In the genomic region with DNA sequence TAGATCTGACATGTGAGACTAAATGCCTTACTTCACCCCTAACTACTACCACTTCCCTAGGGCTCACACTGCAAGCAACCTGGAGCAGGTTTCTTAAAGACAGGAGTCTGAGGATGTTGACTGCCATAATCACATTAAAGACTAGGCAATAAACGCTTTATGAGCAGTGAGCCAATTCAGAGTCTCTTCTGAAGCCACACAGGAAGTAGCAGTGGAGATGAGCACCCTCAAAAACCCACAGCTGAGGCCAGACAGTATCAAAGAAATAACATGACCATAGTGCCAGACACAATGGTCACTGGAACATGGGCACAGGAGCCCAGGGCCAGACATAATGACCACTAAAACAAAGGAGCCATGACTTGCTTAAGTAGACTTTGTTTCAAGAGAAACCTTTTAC, we compare ENCODE assay signal across 32 mouse cellular contexts.
DNase-seq lines count a peak whose midpoint lies in the region; ATAC-seq lines count a peak whose summit lies in the region.
"Had no signal": no experiment of that assay in that cellular context is flagged by ENCODE, and none has a peak within 500 bp of the region (broad histone marks: within the 10 kb centered on the region; RNA-seq: fewer than 3 reads in every experiment).

No protein-coding gene starts in this region.

- no peaks in the 10 kb centered on the region for H3K27me3 ChIP-seq in splenic B cell, adult 2 months (ENCODE audit: control insufficient read depth, insufficient read depth, low read length, poor library complexity, severe bottlenecking)
- no peaks in the 10 kb centered on the region for H3K27me3 ChIP-seq in kidney, embryonic 16.5 days (ENCODE audit: insufficient read depth, low read length)
- H3K27me3 ChIP-seq: embryonic facial prominence, embryonic 15.5 days; forebrain, embryonic 12.5 days; heart, embryonic 13.5 days; hindbrain, embryonic 15.5 days; intestine, embryonic 15.5 days; neural tube, embryonic 13.5 days; stomach, embryonic 15.5 days had no signal

- no peak overlapping the region for H3K4me3 ChIP-seq in kidney, embryonic 16.5 days (ENCODE audit: low read length)
- H3K4me3 ChIP-seq: embryonic facial prominence, embryonic 10.5 days; embryonic facial prominence, embryonic 15.5 days; forebrain, embryonic 12.5 days; heart, embryonic 13.5 days; hindbrain, embryonic 15.5 days; intestine, embryonic 15.5 days; neural tube, embryonic 13.5 days; stomach, embryonic 15.5 days had no signal

- H3K9me3 ChIP-seq in kidney, embryonic 16.5 days (ENCODE audit: low read length) = 0 out of 2 replicates have a peak, but pooled peaks cover 2% of the 10 kb centered on the region
- H3K9me3 ChIP-seq: embryonic facial prominence, embryonic 10.5 days; embryonic facial prominence, embryonic 15.5 days; forebrain, embryonic 12.5 days; hindbrain, embryonic 15.5 days; intestine, embryonic 15.5 days; neural tube, embryonic 13.5 days; stomach, embryonic 15.5 days had no signal

- intact Hi-C loops in gastrocnemius, postnatal 36 days (cut with DNase I) = no loop called here

- peak; percentile 70 for ATAC-seq in activated CD4-positive, CD25-positive, alpha-beta regulatory T cell, adult 4 months
- peak; percentile 39 for ATAC-seq in megakaryocyte, adult 5-6 weeks (ENCODE audit: poor library complexity, severe bottlenecking)
- no peak for ATAC-seq in frontal cortex, adult (ENCODE audit: low TSS enrichment)
- ATAC-seq in kidney, embryonic 16.5 days (ENCODE audit: low FRiP score, low TSS enrichment) = no peak
- ATAC-seq: intestine, embryonic 15.5 days had no signal

- no peaks in the 10 kb centered on the region for H3K4me1 ChIP-seq in kidney, embryonic 16.5 days (ENCODE audit: insufficient read depth, low read length)
- H3K4me1 ChIP-seq: embryonic facial prominence, embryonic 10.5 days; embryonic facial prominence, embryonic 15.5 days; forebrain, embryonic 12.5 days; hindbrain, embryonic 15.5 days; intestine, embryonic 15.5 days; neural tube, embryonic 13.5 days; stomach, embryonic 15.5 days had no signal

- no peaks in the 10 kb centered on the region for H3K36me3 ChIP-seq in splenic B cell, adult 2 months (ENCODE audit: control insufficient read depth, insufficient read depth, low read length, poor library complexity, severe bottlenecking)
- H3K36me3 ChIP-seq in kidney, embryonic 16.5 days (ENCODE audit: insufficient read depth, low read length) = no peaks in the 10 kb centered on the region
- H3K36me3 ChIP-seq: embryonic facial prominence, embryonic 10.5 days; embryonic facial prominence, embryonic 15.5 days; forebrain, embryonic 12.5 days; heart, embryonic 13.5 days; hindbrain, embryonic 15.5 days; intestine, embryonic 15.5 days; neural tube, embryonic 13.5 days; stomach, embryonic 15.5 days had no signal

- no peak overlapping the region for H3K4me2 ChIP-seq in kidney, embryonic 16.5 days (replicated peaks; ENCODE audit: low read depth, low read length)
- H3K4me2 ChIP-seq: embryonic facial prominence, embryonic 15.5 days; forebrain, embryonic 12.5 days; heart, embryonic 13.5 days; hindbrain, embryonic 15.5 days; intestine, embryonic 15.5 days; neural tube, embryonic 13.5 days; stomach, embryonic 15.5 days had no signal

- H3K27ac ChIP-seq in kidney, embryonic 16.5 days (ENCODE audit: low read length) = no peak overlapping the region
- H3K27ac ChIP-seq: embryonic facial prominence, embryonic 10.5 days; embryonic facial prominence, embryonic 15.5 days; forebrain, embryonic 12.5 days; heart, embryonic 13.5 days; hindbrain, embryonic 15.5 days; intestine, embryonic 15.5 days; liver, embryonic 14.5 days; macrophage; neural tube, embryonic 13.5 days; stomach, embryonic 15.5 days had no signal

- H3K9ac ChIP-seq in kidney, embryonic 16.5 days (replicated peaks; ENCODE audit: low read length) = no peak overlapping the region
- H3K9ac ChIP-seq: embryonic facial prominence, embryonic 15.5 days; forebrain, embryonic 12.5 days; heart, embryonic 13.5 days; hindbrain, embryonic 15.5 days; intestine, embryonic 15.5 days; liver, embryonic 14.5 days; neural tube, embryonic 13.5 days; stomach, embryonic 15.5 days had no signal

- WGBS in kidney, embryonic 16.5 days = 55% methylated on average over 1 of the region's 1 CpGs

- peak; percentile 15 for DNase-seq in thymus, postnatal 4 days
- no peak for DNase-seq in thymus, postnatal 36 days
- DNase-seq in splenic B cell, adult 2 months (ENCODE audit: low read depth, low spot score) = peak; percentile 22
- no peak for DNase-seq in gastrocnemius, postnatal 36 days
- DNase-seq: adrenal gland, adult 8-10 months; B cell, adult 2 months; cerebellum, adult 2 months; cerebellum, postnatal 14 days; gastrocnemius, postnatal 14 days; heart, adult 18-20 months; heart, postnatal 10 days; kidney, adult 2 months; kidney, postnatal 10 days; liver; lung, adult 2 months; midbrain, embryonic 14.5 days; right cerebral cortex, postnatal 25 days; thymus, postnatal 25 days had no signal

Comparison
In these comparisons a context has a peak if more than half of its experiments do, and no peak if none do; other contexts are left out.
1. DNase-seq: peak in thymus, postnatal 4 days (single experiment) and splenic B cell, adult 2 months (single experiment); none in thymus, postnatal 36 days (0 of 2) and gastrocnemius, postnatal 36 days (0 of 2).
2. ATAC-seq: peak in activated CD4-positive, CD25-positive, alpha-beta regulatory T cell, adult 4 months (single experiment) and megakaryocyte, adult 5-6 weeks (single experiment); none in frontal cortex, adult (single experiment) and kidney, embryonic 16.5 days (single experiment).